Mouse (Mus musculus): Measurements from ENCODE around the gene Mbtps2. TPM values are rescaled to one million over a fixed set of nuclear protein-coding genes. Genes with fewer than 3 reads are reported as not detected.

The Mbtps2 gene
- polyA plus RNA-seq, 1 experiment from 2014 or later = 25.6 TPM

- H3K27ac ChIP-seq = no peak overlapping the region
- no peaks in the 10 kb centered on the region for H3K36me3 ChIP-seq
- no peak for ATAC-seq (ENCODE audit: borderline replicate concordance, extremely low read depth, low FRiP score, low TSS enrichment)
- no peak overlapping the region; the same call in 1 of the 2 replicates for H3K9ac ChIP-seq
- no peaks in the 10 kb centered on the region for H3K27me3 ChIP-seq
- H3K4me3 ChIP-seq = peak overlapping the region; percentile 62
- peaks cover 11% of the 10 kb centered on the region; the same call in 1 of the 2 replicates for H3K4me1 ChIP-seq
- no peaks in the 10 kb centered on the region for H3K9me3 ChIP-seq
- H3K4me2 ChIP-seq = peak overlapping the region; percentile 47
- 79% methylated on average over 5 of the region's 5 CpGs for WGBS
Measured at GRCm38 (mm10) chrX:157596802-157597201, 1.7 kb downstream of the Mbtps2 start.

DNA sequence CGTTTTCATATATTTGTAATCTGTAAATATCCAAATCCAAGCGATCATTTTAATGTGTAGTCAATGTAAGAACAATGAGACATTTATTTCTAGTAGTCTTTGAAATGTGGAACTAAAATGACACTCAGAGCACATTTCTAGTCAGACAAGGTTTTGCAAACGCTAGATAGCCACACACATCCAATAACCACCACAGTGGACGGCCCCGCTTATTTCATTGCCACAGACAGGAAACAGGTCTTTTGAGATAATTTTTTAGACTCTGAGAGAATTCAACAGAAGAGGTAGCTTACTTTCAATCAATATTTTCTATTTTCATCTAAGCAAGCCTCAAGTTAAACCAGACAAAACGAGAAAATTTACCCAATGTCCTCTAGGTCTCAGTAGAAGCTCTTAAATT is 2.6 kb downstream of the Mbtps2 start:
- Histone ChIP-seq H3K9ac (no peak overlapping the region), H3K4me1 (peaks cover 11% of the 10 kb centered on the region; the same call in 1 of the 2 replicates), H3K4me3 (no peak overlapping the region), H3K27ac (no peak overlapping the region), H3K36me3 (no peaks in the 10 kb centered on the region), H3K27me3 (no peaks in the 10 kb centered on the region), H3K9me3 (no peaks in the 10 kb centered on the region), H3K4me2 (no peak overlapping the region)
- ATAC-seq (ENCODE audit: borderline replicate concordance, extremely low read depth, low FRiP score, low TSS enrichment) = no peak
- 67% methylated on average over 6 of the region's 6 CpGs for WGBS

DNA sequence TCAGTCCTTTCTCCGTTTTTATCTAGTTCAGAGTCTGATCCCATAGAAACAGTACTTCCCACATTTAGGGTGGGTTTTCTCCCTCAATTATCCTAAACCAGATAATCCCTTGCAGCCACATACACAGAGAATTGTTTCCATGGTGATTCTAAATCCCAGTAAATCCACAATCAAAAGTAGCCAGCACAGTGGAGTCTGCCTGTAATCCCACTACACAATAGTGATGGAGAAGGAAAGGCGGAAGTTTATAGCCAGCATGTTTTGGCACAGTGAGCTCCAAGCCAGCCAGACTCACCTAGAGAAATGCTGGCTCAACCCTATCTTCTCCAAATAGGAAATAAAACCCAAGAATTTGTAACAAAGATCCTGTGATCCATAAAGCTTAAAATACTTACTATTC is 3.9 kb downstream of the Mbtps2 start:
- no peak overlapping the region for H3K27ac ChIP-seq
- no peak overlapping the region for H3K9ac ChIP-seq
- H3K36me3 ChIP-seq = peaks cover 4% of the 10 kb centered on the region
- ATAC-seq (ENCODE audit: borderline replicate concordance, extremely low read depth, low FRiP score, low TSS enrichment) = no peak
- no peak overlapping the region for H3K4me2 ChIP-seq
- H3K27me3 ChIP-seq = no peaks in the 10 kb centered on the region
- peaks cover 11% of the 10 kb centered on the region; the same call in 1 of the 2 replicates for H3K4me1 ChIP-seq
- 82% methylated on average over 2 of the region's 2 CpGs for WGBS
- no peak overlapping the region for H3K4me3 ChIP-seq
- no peaks in the 10 kb centered on the region for H3K9me3 ChIP-seq

GRCm38 (mm10) chrX:157587001-157587400 is 11.5 kb downstream of the Mbtps2 start:
- Histone ChIP-seq H3K9me3 (no peaks in the 10 kb centered on the region), H3K27ac (no peak overlapping the region), H3K4me3 (no peak overlapping the region), H3K4me1 (no peaks in the 10 kb centered on the region), H3K4me2 (no peak overlapping the region), H3K36me3 (peaks cover 4% of the 10 kb centered on the region), H3K9ac (no peak overlapping the region), H3K27me3 (no peaks in the 10 kb centered on the region)
- 55% methylated on average over 5 of the region's 5 CpGs for WGBS
- ATAC-seq (ENCODE audit: borderline replicate concordance, extremely low read depth, low FRiP score, low TSS enrichment) = no peak

DNA sequence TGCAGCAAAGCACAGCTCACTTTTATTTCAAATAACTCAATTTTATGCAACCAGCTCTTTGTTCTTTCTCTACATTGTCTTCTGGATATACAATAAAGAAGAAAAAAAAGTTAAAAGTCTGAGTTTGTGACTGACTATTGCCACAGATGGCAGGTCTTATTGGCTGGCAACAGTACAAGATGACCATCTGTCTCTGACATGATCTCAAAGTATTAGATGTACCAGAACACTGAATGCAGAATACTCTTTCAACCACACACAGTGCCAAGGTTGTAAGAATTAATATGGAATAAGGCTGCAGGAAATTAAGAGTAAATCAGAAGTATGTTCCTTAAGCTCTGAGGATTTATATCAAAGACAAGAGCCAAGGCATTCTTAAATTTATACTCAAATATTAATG is 12.1 kb downstream of the Mbtps2 start:
- H3K4me3 ChIP-seq = no peak overlapping the region
- no peak for ATAC-seq (ENCODE audit: borderline replicate concordance, extremely low read depth, low FRiP score, low TSS enrichment)
- H3K36me3 ChIP-seq = peaks cover 4% of the 10 kb centered on the region
- no peaks in the 10 kb centered on the region for H3K9me3 ChIP-seq
- no peaks in the 10 kb centered on the region for H3K27me3 ChIP-seq
- H3K27ac ChIP-seq = no peak overlapping the region
- no peaks in the 10 kb centered on the region for H3K4me1 ChIP-seq
- no peak overlapping the region for H3K4me2 ChIP-seq
- H3K9ac ChIP-seq = no peak overlapping the region

- Histone ChIP-seq H3K27me3 (no peaks in the 10 kb centered on the region), H3K36me3 (no peaks in the 10 kb centered on the region), H3K4me3 (no peak overlapping the region), H3K27ac (no peak overlapping the region), H3K4me2 (no peak overlapping the region), H3K9ac (no peak overlapping the region), H3K4me1 (no peaks in the 10 kb centered on the region), H3K9me3 (no peaks in the 10 kb centered on the region)
- WGBS = 78% methylated on average over 6 of the region's 6 CpGs
- ATAC-seq (ENCODE audit: borderline replicate concordance, extremely low read depth, low FRiP score, low TSS enrichment) = no peak
Measured at GRCm38 (mm10) chrX:157579108-157579614, 19.4 kb downstream of the Mbtps2 start.

- Histone ChIP-seq H3K9ac (no peak overlapping the region), H3K4me2 (no peak overlapping the region), H3K27ac (no peak overlapping the region), H3K27me3 (no peaks in the 10 kb centered on the region), H3K4me1 (no peaks in the 10 kb centered on the region), H3K4me3 (no peak overlapping the region), H3K36me3 (0 out of 2 replicates have a peak, but pooled peaks cover 6% of the 10 kb centered on the region), H3K9me3 (no peaks in the 10 kb centered on the region)
- WGBS = 59% methylated on average over 2 of the region's 2 CpGs
- ATAC-seq (ENCODE audit: borderline replicate concordance, extremely low read depth, low FRiP score, low TSS enrichment) = no peak
Measured at GRCm38 (mm10) chrX:157574683-157575082, 23.8 kb downstream of the Mbtps2 start.

GRCm38 (mm10) chrX:157568840-157569239 is 29.7 kb downstream of the Mbtps2 start, which contains the start of gene Yy2:
Gene Yy2, minus strand, starts transcription at chrX:157568985.
- no peaks in the 10 kb centered on the region for H3K9me3 ChIP-seq
- 86% methylated on average over 26 of the region's 26 CpGs for WGBS
- no peak within 1 kb of the TSS for H3K4me2 ChIP-seq
- no peak within 1 kb of the TSS for H3K4me3 ChIP-seq
- H3K27me3 ChIP-seq = no peaks in the 10 kb centered on the region
- ATAC-seq (ENCODE audit: borderline replicate concordance, extremely low read depth, low FRiP score, low TSS enrichment) = no peak
- H3K9ac ChIP-seq = no peak within 1 kb of the TSS
- 0 out of 2 replicates have a peak, but pooled peaks cover 9% of the 10 kb centered on the region for H3K36me3 ChIP-seq
- no peak within 1 kb of the TSS for H3K27ac ChIP-seq
- H3K4me1 ChIP-seq = no peaks in the 10 kb centered on the region

DNA sequence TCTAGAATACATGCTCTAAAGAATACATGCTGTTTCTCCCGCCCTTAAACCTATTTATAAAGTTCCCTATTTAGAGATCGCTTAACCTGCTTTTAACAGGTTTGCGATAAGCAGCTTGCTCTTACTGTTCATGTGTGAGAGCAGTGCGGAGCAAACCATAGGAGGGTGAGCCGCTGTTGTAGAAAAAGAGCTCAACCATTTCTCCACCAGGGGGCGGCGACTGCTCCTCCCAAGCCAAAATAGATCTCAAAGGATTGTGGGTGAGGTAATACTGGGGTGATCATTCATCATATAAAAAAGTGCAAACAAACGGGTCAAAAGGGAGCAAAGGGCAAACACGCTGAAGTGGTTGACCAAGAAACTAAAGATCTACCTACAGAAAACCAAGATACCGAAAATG is 34.7 kb downstream of the Mbtps2 start:
- Histone ChIP-seq H3K36me3 (0 out of 2 replicates have a peak, but pooled peaks cover 3% of the 10 kb centered on the region), H3K9me3 (no peaks in the 10 kb centered on the region), H3K4me1 (no peaks in the 10 kb centered on the region), H3K27ac (no peak overlapping the region), H3K9ac (no peak overlapping the region), H3K4me2 (no peak overlapping the region), H3K27me3 (no peaks in the 10 kb centered on the region), H3K4me3 (no peak overlapping the region)
- WGBS = 75% methylated on average over 10 of the region's 10 CpGs
- no peak for ATAC-seq (ENCODE audit: borderline replicate concordance, extremely low read depth, low FRiP score, low TSS enrichment)

DNA sequence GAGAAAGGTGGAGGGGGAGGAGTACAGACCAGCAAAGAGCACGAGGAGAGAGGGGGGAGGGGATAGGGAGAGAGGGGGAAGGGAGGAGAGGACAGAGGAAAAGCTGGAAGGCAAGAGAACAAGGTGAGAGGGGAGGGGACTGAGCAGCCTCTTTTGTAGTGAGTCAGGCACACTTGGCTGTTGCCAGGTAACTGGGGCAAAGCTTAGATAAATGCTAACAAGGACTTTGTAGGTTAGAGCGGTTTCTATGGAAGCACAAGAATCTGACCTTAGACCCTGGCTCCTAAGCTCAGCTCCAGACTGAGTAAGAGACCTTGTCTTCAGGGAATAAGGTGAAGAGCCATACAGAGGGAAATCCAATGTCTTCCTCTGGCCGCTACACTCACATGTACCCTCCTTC is 51.4 kb downstream of the Mbtps2 start:
- Histone ChIP-seq H3K4me2 (no peak overlapping the region), H3K4me3 (no peak overlapping the region), H3K36me3 (no peaks in the 10 kb centered on the region), H3K9ac (no peak overlapping the region), H3K27ac (no peak overlapping the region), H3K27me3 (no peaks in the 10 kb centered on the region), H3K4me1 (no peaks in the 10 kb centered on the region), H3K9me3 (no peaks in the 10 kb centered on the region)
- ATAC-seq (ENCODE audit: borderline replicate concordance, extremely low read depth, low FRiP score, low TSS enrichment) = peak; percentile 57; the same call in 1 of the 2 replicates
- 32% methylated on average over 3 of the region's 3 CpGs for WGBS

- Histone ChIP-seq H3K4me2 (no peak overlapping the region), H3K36me3 (no peaks in the 10 kb centered on the region), H3K9me3 (no peaks in the 10 kb centered on the region), H3K4me1 (0 out of 2 replicates have a peak, but pooled peaks cover 2% of the 10 kb centered on the region), H3K27me3 (no peaks in the 10 kb centered on the region), H3K4me3 (no peak overlapping the region), H3K9ac (no peak overlapping the region), H3K27ac (no peak overlapping the region)
- WGBS = 62% methylated on average over 5 of the region's 5 CpGs
- no peak for ATAC-seq (ENCODE audit: borderline replicate concordance, extremely low read depth, low FRiP score, low TSS enrichment)
Measured at GRCm38 (mm10) chrX:157506400-157506799, 92.1 kb downstream of the Mbtps2 start.

GRCm38 (mm10) chrX:157504506-157504905 is 94.0 kb downstream of the Mbtps2 start:
- H3K27me3 ChIP-seq = no peaks in the 10 kb centered on the region
- WGBS = 50% methylated on average over 1 of the region's 1 CpGs
- no peak overlapping the region for H3K9ac ChIP-seq
- no peak overlapping the region for H3K4me3 ChIP-seq
- no peak overlapping the region for H3K27ac ChIP-seq
- H3K36me3 ChIP-seq = no peaks in the 10 kb centered on the region
- ATAC-seq (ENCODE audit: borderline replicate concordance, extremely low read depth, low FRiP score, low TSS enrichment) = no peak
- H3K4me1 ChIP-seq = 0 out of 2 replicates have a peak, but pooled peaks cover 2% of the 10 kb centered on the region
- no peak overlapping the region for H3K4me2 ChIP-seq
- H3K9me3 ChIP-seq = no peaks in the 10 kb centered on the region

GRCm38 (mm10) chrX:157501871-157502270 is 96.6 kb downstream of the Mbtps2 start:
- no peaks in the 10 kb centered on the region for H3K36me3 ChIP-seq
- 0 out of 2 replicates have a peak overlapping the region, but pooled peaks have one; percentile 57 for H3K27ac ChIP-seq
- WGBS = 47% methylated on average over 2 of the region's 2 CpGs
- no peak overlapping the region for H3K4me3 ChIP-seq
- no peak overlapping the region for H3K9ac ChIP-seq
- ATAC-seq (ENCODE audit: borderline replicate concordance, extremely low read depth, low FRiP score, low TSS enrichment) = peak; percentile 73; the same call in 1 of the 2 replicates
- H3K4me1 ChIP-seq = no peaks in the 10 kb centered on the region
- no peaks in the 10 kb centered on the region for H3K9me3 ChIP-seq
- no peaks in the 10 kb centered on the region for H3K27me3 ChIP-seq
- no peak overlapping the region for H3K4me2 ChIP-seq

All from lung, embryonic 15.5 days (tissue).